17 mouse cellular contexts compared by ENCODE assay signal in the genomic region with DNA sequence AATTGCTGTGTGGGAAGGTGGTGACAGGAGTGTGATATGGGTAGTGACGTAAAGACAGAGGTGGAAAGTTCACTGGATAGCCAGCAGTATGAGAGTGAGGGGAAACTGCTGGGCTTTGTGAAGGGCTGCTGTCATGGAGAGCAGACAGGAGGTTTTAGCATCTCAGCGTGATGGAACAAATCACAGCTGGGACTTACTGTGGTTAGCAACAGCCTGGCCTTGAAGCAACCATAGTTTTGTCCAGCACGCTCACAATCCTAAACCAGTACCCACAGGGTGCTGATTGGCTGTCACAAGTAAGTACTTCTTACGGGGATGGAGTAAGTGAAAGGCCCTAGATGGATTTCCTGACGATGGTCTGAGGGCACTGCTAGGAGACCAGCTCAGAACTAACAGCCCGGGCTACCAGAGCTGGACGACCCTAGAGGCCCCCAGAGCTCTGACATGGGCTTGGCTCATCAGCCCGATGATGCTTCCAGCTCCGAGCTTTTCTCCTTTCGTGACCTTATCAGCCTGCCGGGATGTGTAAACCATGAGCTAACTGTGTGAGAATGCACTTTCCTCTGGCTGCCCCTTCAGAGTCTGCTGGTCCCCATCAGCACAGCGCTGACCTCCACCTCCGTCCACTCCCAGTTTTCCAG. TPM values are rescaled to one million over a fixed set of nuclear protein-coding genes. Genes with fewer than 3 reads are reported as not detected.
A peak's percentile ranks its signal among the peaks of the same experiment; 100 is the strongest.
DNase-seq lines count a peak whose midpoint lies in the region; ATAC-seq lines count a peak whose summit lies in the region.
"Had no signal": no experiment of that assay in that cellular context is flagged by ENCODE, and none has a peak within 500 bp of the region (broad histone marks: within the 10 kb centered on the region; RNA-seq: fewer than 3 reads in every experiment).

No protein-coding gene starts in this region.

- no peak overlapping the region for H3K9ac ChIP-seq in hindbrain, embryonic 13.5 days
- no peak overlapping the region for H3K9ac ChIP-seq in hindbrain, embryonic 16.5 days (ENCODE audit: low read depth, low read length)
- no peak overlapping the region for H3K9ac ChIP-seq in heart, embryonic 15.5 days
- no peak overlapping the region for H3K9ac ChIP-seq in lung, embryonic 16.5 days (ENCODE audit: low read length)
- H3K9ac ChIP-seq in forebrain, embryonic 16.5 days (replicated peaks; ENCODE audit: low read depth, low read length) = no peak overlapping the region
- H3K9ac ChIP-seq: forebrain, embryonic 12.5 days; midbrain, embryonic 13.5 days had no signal

- no peaks in the 10 kb centered on the region for H3K9me3 ChIP-seq in hindbrain, embryonic 13.5 days
- no peaks in the 10 kb centered on the region for H3K9me3 ChIP-seq in hindbrain, embryonic 16.5 days (ENCODE audit: control insufficient read depth, low read length)
- no peaks in the 10 kb centered on the region for H3K9me3 ChIP-seq in heart, embryonic 15.5 days (replicated peaks)
- H3K9me3 ChIP-seq in lung, embryonic 16.5 days (ENCODE audit: control insufficient read depth, low read length) = no peaks in the 10 kb centered on the region
- no peaks in the 10 kb centered on the region for H3K9me3 ChIP-seq in forebrain, embryonic 16.5 days (ENCODE audit: control insufficient read depth, low read length)
- H3K9me3 ChIP-seq: embryonic facial prominence, embryonic 10.5 days; forebrain, embryonic 12.5 days; midbrain, embryonic 13.5 days had no signal

- H3K4me3 ChIP-seq in hindbrain, embryonic 13.5 days = no peak overlapping the region
- H3K4me3 ChIP-seq in hindbrain, embryonic 16.5 days (ENCODE audit: low read length) = no peak overlapping the region
- H3K4me3 ChIP-seq in heart, embryonic 15.5 days = 0 out of 2 replicates have a peak overlapping the region, but pooled peaks have one; percentile 1
- H3K4me3 ChIP-seq in lung, embryonic 16.5 days (ENCODE audit: low read length) = no peak overlapping the region
- no peak overlapping the region for H3K4me3 ChIP-seq in forebrain, embryonic 16.5 days (replicated peaks; ENCODE audit: low read length)
- H3K4me3 ChIP-seq: embryonic facial prominence, embryonic 10.5 days; forebrain, embryonic 12.5 days; left cerebral cortex, adult 2 months; midbrain, embryonic 13.5 days had no signal

- no peaks in the 10 kb centered on the region for H3K36me3 ChIP-seq in hindbrain, embryonic 13.5 days
- no peaks in the 10 kb centered on the region for H3K36me3 ChIP-seq in hindbrain, embryonic 16.5 days (ENCODE audit: control insufficient read depth, insufficient read depth, low read length)
- H3K36me3 ChIP-seq in heart, embryonic 15.5 days = no peaks in the 10 kb centered on the region
- H3K36me3 ChIP-seq in lung, embryonic 16.5 days (ENCODE audit: control insufficient read depth, insufficient read depth, low read length) = no peaks in the 10 kb centered on the region
- no peaks in the 10 kb centered on the region for H3K36me3 ChIP-seq in forebrain, embryonic 16.5 days (ENCODE audit: control insufficient read depth, insufficient read depth)
- H3K36me3 ChIP-seq: embryonic facial prominence, embryonic 10.5 days; forebrain, embryonic 12.5 days; midbrain, embryonic 13.5 days had no signal

- 70% methylated on average over 13 of the region's 13 CpGs for WGBS in hindbrain, embryonic 13.5 days
- 61% methylated on average over 13 of the region's 13 CpGs for WGBS in hindbrain, embryonic 16.5 days
- WGBS in heart, embryonic 15.5 days = 8% methylated on average over 13 of the region's 13 CpGs
- WGBS in lung, embryonic 16.5 days = 9% methylated on average over 13 of the region's 13 CpGs
- 72% methylated on average over 13 of the region's 13 CpGs for WGBS in forebrain, embryonic 16.5 days

- no peaks in the 10 kb centered on the region for H3K27me3 ChIP-seq in hindbrain, embryonic 13.5 days
- no peaks in the 10 kb centered on the region for H3K27me3 ChIP-seq in hindbrain, embryonic 16.5 days (replicated peaks; ENCODE audit: control insufficient read depth, insufficient read depth, low read length)
- no peaks in the 10 kb centered on the region for H3K27me3 ChIP-seq in heart, embryonic 15.5 days
- no peaks in the 10 kb centered on the region for H3K27me3 ChIP-seq in lung, embryonic 16.5 days (ENCODE audit: control insufficient read depth, insufficient read depth, low read depth, low read length)
- H3K27me3 ChIP-seq in forebrain, embryonic 16.5 days (replicated peaks; ENCODE audit: control insufficient read depth, insufficient read depth, low read length) = no peaks in the 10 kb centered on the region
- H3K27me3 ChIP-seq: forebrain, embryonic 12.5 days; midbrain, embryonic 13.5 days had no signal

- H3K4me2 ChIP-seq in hindbrain, embryonic 13.5 days = no peak overlapping the region
- no peak overlapping the region for H3K4me2 ChIP-seq in hindbrain, embryonic 16.5 days (ENCODE audit: low read length)
- H3K4me2 ChIP-seq in heart, embryonic 15.5 days = peak overlapping the region; percentile 35
- no peak overlapping the region for H3K4me2 ChIP-seq in lung, embryonic 16.5 days (ENCODE audit: low read depth, low read length)
- H3K4me2 ChIP-seq in forebrain, embryonic 16.5 days (ENCODE audit: low read length) = no peak overlapping the region
- H3K4me2 ChIP-seq: forebrain, embryonic 12.5 days; liver, embryonic 11.5 days; midbrain, embryonic 13.5 days had no signal

- ATAC-seq in hindbrain, embryonic 13.5 days (ENCODE audit: low FRiP score) = no peak
- no peak for ATAC-seq in hindbrain, embryonic 16.5 days
- ATAC-seq in heart, embryonic 15.5 days (replicated peaks; ENCODE audit: insufficient number of reproducible peaks, insufficient read depth, low FRiP score, low read depth) = peak; percentile 79
- peak; percentile 90 for ATAC-seq in lung, embryonic 16.5 days (ENCODE audit: low read depth)
- ATAC-seq in forebrain, embryonic 16.5 days = no peak
- ATAC-seq: midbrain, embryonic 13.5 days had no signal

- H3K4me1 ChIP-seq in hindbrain, embryonic 13.5 days (replicated peaks) = no peaks in the 10 kb centered on the region; the same call in none of the 2 replicates
- H3K4me1 ChIP-seq in hindbrain, embryonic 16.5 days (ENCODE audit: control insufficient read depth, insufficient read depth, low read depth, low read length) = peaks cover 2% of the 10 kb centered on the region; the same call in 1 of the 2 replicates
- peaks cover 52% of the 10 kb centered on the region for H3K4me1 ChIP-seq in heart, embryonic 15.5 days (replicated peaks)
- peaks cover 19% of the 10 kb centered on the region for H3K4me1 ChIP-seq in lung, embryonic 16.5 days (replicated peaks; ENCODE audit: control insufficient read depth, insufficient read depth, low read length)
- H3K4me1 ChIP-seq in forebrain, embryonic 16.5 days (replicated peaks; ENCODE audit: control insufficient read depth, insufficient read depth, low read length) = no peaks in the 10 kb centered on the region
- H3K4me1 ChIP-seq: forebrain, embryonic 12.5 days; midbrain, embryonic 13.5 days had no signal

- DNase-seq in NIH3T3 (ENCODE audit: low read depth) = peak; percentile 88
- DNase-seq in layer of hippocampus, adult 9-11 months = no peak
- DNase-seq in thymus, postnatal 4 days = no peak
- DNase-seq: adrenal gland, adult 8-10 months; gastrocnemius, postnatal 25 days; kidney, postnatal 14 days; right cerebral cortex, postnatal 25 days had no signal

- peak overlapping the region; percentile 18; the same call in 1 of the 2 replicates for H3K27ac ChIP-seq in hindbrain, embryonic 13.5 days
- no peak overlapping the region for H3K27ac ChIP-seq in hindbrain, embryonic 16.5 days (ENCODE audit: low read depth, low read length)
- peak overlapping the region; percentile 70 for H3K27ac ChIP-seq in heart, embryonic 15.5 days
- H3K27ac ChIP-seq in lung, embryonic 16.5 days (ENCODE audit: low read length) = peak overlapping the region; percentile 54
- no peak overlapping the region for H3K27ac ChIP-seq in forebrain, embryonic 16.5 days (ENCODE audit: low read length)
- H3K27ac ChIP-seq: embryonic facial prominence, embryonic 10.5 days; forebrain, embryonic 12.5 days; left cerebral cortex, adult 2 months; midbrain, embryonic 13.5 days had no signal

RNA-seq across cellular contexts. Expression of gene Spon2, which starts 16.3 kb away (rescaled TPM):
- polyA plus RNA-seq in hindbrain, embryonic 13.5 days (2015; fragmentation: Nextera tagmentation; extraction: Ambion mirVana) = 2.8 and 3.0 TPM in 2 replicates
- polyA plus RNA-seq in hindbrain, embryonic 16.5 days (2015; fragmentation: Nextera tagmentation; extraction: Ambion mirVana) = 4.7 and 6.2 TPM in 2 replicates
- polyA plus RNA-seq in heart, embryonic 15.5 days (2015; fragmentation: Nextera tagmentation; extraction: Ambion mirVana) = 59.7 and 67.2 TPM in 2 replicates
- 23.4 and 30.2 TPM in 2 replicates for polyA plus RNA-seq in lung, embryonic 16.5 days (2015; fragmentation: Nextera tagmentation; extraction: Ambion mirVana)
- 3.7 and 5.0 TPM in 2 replicates for polyA plus RNA-seq in forebrain, embryonic 16.5 days (2015; fragmentation: Nextera tagmentation; extraction: Ambion mirVana)

RNA-seq across cellular contexts. Expression of gene Ctbp1, which starts 40.3 kb away (rescaled TPM):
- 503 and 515 TPM in 2 replicates for polyA plus RNA-seq in hindbrain, embryonic 13.5 days (2015; fragmentation: Nextera tagmentation; extraction: Ambion mirVana)
- polyA plus RNA-seq in hindbrain, embryonic 16.5 days (2015; fragmentation: Nextera tagmentation; extraction: Ambion mirVana) = 402 and 446 TPM in 2 replicates
- 190 and 256 TPM in 2 replicates for polyA plus RNA-seq in heart, embryonic 15.5 days (2015; fragmentation: Nextera tagmentation; extraction: Ambion mirVana)
- 259 and 279 TPM in 2 replicates for polyA plus RNA-seq in lung, embryonic 16.5 days (2015; fragmentation: Nextera tagmentation; extraction: Ambion mirVana)
- polyA plus RNA-seq in forebrain, embryonic 16.5 days (2015; fragmentation: Nextera tagmentation; extraction: Ambion mirVana) = 496 and 540 TPM in 2 replicates

Comparison
In these comparisons a context has a peak if more than half of its experiments do, and no peak if none do; other contexts are left out.
1. H3K27ac ChIP-seq: peak in hindbrain, embryonic 13.5 days (single experiment), heart, embryonic 15.5 days (single experiment) and lung, embryonic 16.5 days (single experiment); none in hindbrain, embryonic 16.5 days (single experiment) and forebrain, embryonic 16.5 days (single experiment).
2. ATAC-seq: peak in heart, embryonic 15.5 days (single experiment) and lung, embryonic 16.5 days (single experiment); none in hindbrain, embryonic 13.5 days (single experiment), hindbrain, embryonic 16.5 days (single experiment) and forebrain, embryonic 16.5 days (single experiment).